Mouse (Mus musculus) liver, embryonic 11.5 days (tissue): ENCODE data around the gene Itgav. TPM values are rescaled to one million over a fixed set of nuclear protein-coding genes. Genes with fewer than 3 reads are reported as not detected.

Source experiments
- ATAC-seq: fragments of 200-750 bp; cut with Nextera tagmentation; replicated peaks from 2 replicates; pipeline ENCODE4 v1.8.0; 2017; ENCODE audit warnings: moderate number of reproducible peaks, mild to moderate bottlenecking, moderate TSS enrichment, moderate library complexity; ENCODE audit not compliant: low FRiP score
- DNase-seq: peaks from one replicate; pipeline ENCODE4 v3.0.0-alpha.2; 2017; ENCODE audit warnings: low spot score
- H3K27ac ChIP-seq: fragments of 300-500 bp; sonication (generic); 2 replicates; pipeline ENCODE4 v1.5.1; 2014; ENCODE audit warnings: mild to moderate bottlenecking, low read depth, low read length, control low read depth
- H3K27me3 ChIP-seq: fragments of 300-500 bp; sonication (generic); replicated peaks from 2 replicates; pipeline ENCODE4 v1.6.1; 2014; ENCODE audit warnings: low read length, mixed read lengths; ENCODE audit not compliant: control insufficient read depth, insufficient read depth
- H3K36me3 ChIP-seq: fragments of 300-500 bp; sonication (generic); 2 replicates; pipeline ENCODE4 v1.6.1; 2014; ENCODE audit warnings: mild to moderate bottlenecking, low read length, moderate library complexity, mixed read lengths; ENCODE audit not compliant: control insufficient read depth, insufficient read depth
- H3K4me1 ChIP-seq: fragments of 300-500 bp; sonication (generic); replicated peaks from 2 replicates; pipeline ENCODE4 v1.6.1; 2014; ENCODE audit warnings: low read length, mixed read lengths; ENCODE audit not compliant: control insufficient read depth, insufficient read depth
- H3K4me2 ChIP-seq: fragments of 300-500 bp; sonication (generic); 2 replicates; pipeline ENCODE4 v1.6.1; 2014; ENCODE audit warnings: mild to moderate bottlenecking, control low read depth, moderate library complexity
- H3K4me3 ChIP-seq: fragments of 300-500 bp; sonication (generic); 2 replicates; pipeline ENCODE4 v1.5.1; 2014; ENCODE audit warnings: low read depth, low read length, control low read depth
- H3K9ac ChIP-seq: fragments of 300-500 bp; sonication (generic); 2 replicates; pipeline ENCODE4 v1.6.1; 2014; ENCODE audit warnings: low read depth, low read length, control low read depth
- H3K9me3 ChIP-seq: fragments of 300-500 bp; sonication (generic); 2 replicates; pipeline ENCODE4 v1.6.1; 2016; ENCODE audit warnings: low read length, inconsistent platforms, mixed read lengths; ENCODE audit not compliant: control insufficient read depth
- WGBS: fragments of 180-500 bp; shearing (Covaris S2); extraction: QIAGEN DNeasy Blood & Tissue Kit; methylation state at CpG from one replicate; pipeline ENCODE4 v1.1.7; 2014; 5-methylcytosine and 5-hydroxymethylcytosine counted together
- polyA plus RNA-seq: library from polyadenylated mRNA; unstranded; fragments of >200 nt; fragmentation: Nextera tagmentation; extraction: Ambion mirVana; gene quantifications from 2 replicates; pipeline ENCODE4 v1.2.1, GENCODE M21; 2014

Itgav gene
- polyA plus RNA-seq, 1 experiment from 2014 or later = 38.3 TPM

DNA sequence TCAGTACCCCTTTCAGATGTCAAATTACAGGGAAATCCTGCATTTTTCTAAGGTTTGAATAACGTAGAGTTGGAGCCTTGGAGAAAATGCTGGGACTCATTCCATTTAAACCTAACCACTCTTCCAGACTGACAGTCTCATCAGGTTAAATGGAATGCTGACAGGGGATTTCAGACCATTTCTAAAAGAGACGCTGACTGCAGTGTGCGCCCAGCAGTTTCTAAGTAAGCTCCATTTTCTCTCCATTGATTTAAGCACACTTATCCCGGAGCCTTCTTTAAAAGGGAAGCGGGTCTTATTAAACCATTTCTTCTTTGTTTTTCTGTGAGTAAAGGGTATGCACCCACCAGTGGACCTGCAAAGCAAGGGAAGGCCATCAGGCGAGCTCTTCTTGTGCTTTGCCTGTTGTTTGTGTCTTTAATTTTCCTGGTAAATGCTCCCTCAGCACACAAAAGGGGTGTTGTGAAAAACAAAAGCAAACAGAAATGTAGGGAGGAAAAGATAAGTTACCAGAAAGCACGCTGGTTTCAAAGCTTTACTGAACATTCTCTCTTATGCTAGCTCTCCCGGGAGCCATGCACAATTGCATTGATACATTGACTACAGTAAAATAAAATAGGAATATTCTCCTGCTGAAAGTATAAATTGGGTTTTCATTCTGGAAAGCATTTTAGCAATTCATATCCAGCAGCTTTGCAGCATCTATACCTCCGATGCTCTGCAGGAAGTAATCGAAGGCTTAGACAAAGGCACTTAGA, 111.3 kb downstream of the Itgav start:
- H3K27ac ChIP-seq = no peak overlapping the region
- no peaks in the 10 kb centered on the region for H3K9me3 ChIP-seq
- no peak overlapping the region for H3K4me2 ChIP-seq
- WGBS = 81% methylated on average over 10 of the region's 10 CpGs
- H3K4me3 ChIP-seq = no peak overlapping the region
- DNase-seq = no peak
- no peaks in the 10 kb centered on the region for H3K4me1 ChIP-seq
- no peaks in the 10 kb centered on the region for H3K27me3 ChIP-seq
- no peaks in the 10 kb centered on the region for H3K36me3 ChIP-seq
- no peak overlapping the region for H3K9ac ChIP-seq
- no peak for ATAC-seq

GRCm38 (mm10) chr2:83848495-83848894, 124.3 kb downstream of the Itgav start:
- Histone ChIP-seq H3K9ac (no peak overlapping the region), H3K4me2 (no peak overlapping the region), H3K27ac (no peak overlapping the region), H3K4me1 (no peaks in the 10 kb centered on the region), H3K4me3 (no peak overlapping the region), H3K27me3 (no peaks in the 10 kb centered on the region), H3K36me3 (no peaks in the 10 kb centered on the region), H3K9me3 (no peaks in the 10 kb centered on the region)
- WGBS = 84% methylated on average over 3 of the region's 3 CpGs
- DNase-seq (no peak), ATAC-seq (no peak)

GRCm38 (mm10) chr2:83853423-83853822, 129.2 kb downstream of the Itgav start:
- Histone ChIP-seq H3K27me3 (no peaks in the 10 kb centered on the region), H3K4me2 (no peak overlapping the region), H3K9ac (no peak overlapping the region), H3K4me3 (no peak overlapping the region), H3K27ac (no peak overlapping the region), H3K4me1 (no peaks in the 10 kb centered on the region), H3K36me3 (no peaks in the 10 kb centered on the region), H3K9me3 (no peaks in the 10 kb centered on the region)
- ATAC-seq (no peak), DNase-seq (no peak)
- WGBS = 86% methylated on average over 10 of the region's 10 CpGs

DNA sequence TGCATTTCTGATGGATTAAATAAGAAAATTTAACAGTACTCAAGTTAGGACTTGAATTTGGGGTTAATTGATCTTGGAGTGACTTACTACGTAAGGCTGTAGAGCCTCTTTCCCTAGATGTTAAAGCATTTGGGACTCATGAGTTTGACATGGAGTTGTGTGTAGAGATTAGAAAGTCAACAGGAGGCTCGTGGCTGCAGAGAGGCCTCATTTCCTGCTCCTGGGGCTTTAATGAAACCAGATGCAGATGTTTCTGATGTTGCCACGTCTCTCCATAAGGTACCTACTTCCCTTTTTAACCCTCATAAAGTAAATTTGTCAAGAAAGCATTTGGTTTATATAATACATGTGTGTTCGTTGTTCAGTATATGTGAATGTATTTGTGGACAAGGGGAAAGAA, 132.0 kb downstream of the Itgav start:
- Histone ChIP-seq H3K27me3 (no peaks in the 10 kb centered on the region), H3K36me3 (no peaks in the 10 kb centered on the region), H3K9ac (no peak overlapping the region), H3K4me2 (no peak overlapping the region), H3K27ac (no peak overlapping the region), H3K4me3 (no peak overlapping the region), H3K4me1 (no peaks in the 10 kb centered on the region), H3K9me3 (no peaks in the 10 kb centered on the region)
- no peak for ATAC-seq
- no peak for DNase-seq
- WGBS = 49% methylated on average over 4 of the region's 4 CpGs

Other genes with a start within 250 kb of the Itgav start
- 122 and 126 TPM in 2 replicates for gene Zc3h15, start 80.0 kb upstream of the Itgav start, polyA plus RNA-seq
- gene Fam171b, start 88.2 kb downstream of the Itgav start, polyA plus RNA-seq = 1.9 and 2.0 TPM in 2 replicates
- gene Zswim2, start 216.8 kb downstream of the Itgav start, polyA plus RNA-seq = not detected in 2 replicates
- gene Gm13698, start 231.3 kb downstream of the Itgav start, polyA plus RNA-seq = not detected in 2 replicates
- not detected in 2 replicates for gene Gm13693, start 237.1 kb downstream of the Itgav start, polyA plus RNA-seq
- not detected in 2 replicates for gene Gm13695, start 242.9 kb downstream of the Itgav start, polyA plus RNA-seq
- not detected in 2 replicates for gene Gm13696, start 248.7 kb downstream of the Itgav start, polyA plus RNA-seq